Mouse (Mus musculus) stomach, adult 2 months (tissue): ENCODE results near the gene Lrfn4. TPM values are rescaled to one million over a fixed set of nuclear protein-coding genes. Genes with fewer than 3 reads are reported as not detected.

ENCODE experiments used
- polyA plus RNA-seq: library from polyadenylated mRNA; depleted of rRNA; stranded (reverse); fragments of >200 nt; gene quantifications from 2 replicates; pipeline ENCODE4 v1.2.3, GENCODE M21; 2012; rRNA removed

The Lrfn4 gene
- polyA plus RNA-seq, result 22.4 and 32.7 TPM in 2 replicates

DNA sequence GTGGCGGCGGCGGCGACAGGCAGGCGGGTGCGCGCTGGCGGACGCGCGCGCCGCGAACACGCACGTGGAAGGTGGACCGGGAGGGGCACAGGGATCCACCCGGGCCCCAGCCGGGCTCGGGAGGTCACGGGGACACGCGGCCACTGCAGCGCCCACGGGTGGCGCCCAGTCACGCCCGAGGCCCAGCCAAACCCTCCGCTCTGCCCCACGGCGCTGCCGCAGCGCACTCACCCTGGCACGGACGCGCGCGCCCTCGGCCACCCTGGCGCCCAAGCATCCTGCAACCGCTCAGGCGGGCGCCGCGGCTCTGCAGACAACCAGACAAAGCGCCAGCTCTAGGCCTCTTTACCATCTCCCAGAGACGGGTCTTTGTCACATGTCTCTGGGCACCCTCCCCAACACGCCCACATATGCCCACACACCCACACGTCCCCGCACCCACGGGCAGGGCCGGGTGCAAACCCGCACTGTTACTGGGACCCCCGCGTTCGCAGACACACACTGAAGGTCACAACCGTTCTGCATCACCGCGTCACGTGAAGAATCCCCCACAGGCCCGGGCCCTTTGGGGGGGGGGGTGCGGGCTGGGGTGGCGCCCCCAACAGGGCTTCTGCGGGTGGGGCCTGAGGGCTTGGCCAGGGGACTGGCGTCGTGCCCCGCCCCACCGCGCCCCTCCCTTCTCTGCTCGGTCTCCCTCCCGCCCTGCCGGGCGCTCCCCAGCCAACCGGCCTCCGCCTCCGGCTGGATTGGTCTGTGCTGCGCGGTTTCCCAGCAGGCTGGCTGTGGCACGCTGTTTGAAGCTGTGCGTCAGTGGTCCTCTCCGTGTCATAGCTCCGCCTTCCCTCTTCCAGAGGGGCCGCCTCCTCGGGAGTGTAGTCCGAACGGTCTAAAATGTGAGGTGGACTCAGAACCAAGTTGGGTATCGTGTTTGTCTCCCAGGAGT, at the start of gene Lrfn4:
Gene Lrfn4 (minus strand): TSS at position 517 of the 943 bp plus-strand sequence.

DNA sequence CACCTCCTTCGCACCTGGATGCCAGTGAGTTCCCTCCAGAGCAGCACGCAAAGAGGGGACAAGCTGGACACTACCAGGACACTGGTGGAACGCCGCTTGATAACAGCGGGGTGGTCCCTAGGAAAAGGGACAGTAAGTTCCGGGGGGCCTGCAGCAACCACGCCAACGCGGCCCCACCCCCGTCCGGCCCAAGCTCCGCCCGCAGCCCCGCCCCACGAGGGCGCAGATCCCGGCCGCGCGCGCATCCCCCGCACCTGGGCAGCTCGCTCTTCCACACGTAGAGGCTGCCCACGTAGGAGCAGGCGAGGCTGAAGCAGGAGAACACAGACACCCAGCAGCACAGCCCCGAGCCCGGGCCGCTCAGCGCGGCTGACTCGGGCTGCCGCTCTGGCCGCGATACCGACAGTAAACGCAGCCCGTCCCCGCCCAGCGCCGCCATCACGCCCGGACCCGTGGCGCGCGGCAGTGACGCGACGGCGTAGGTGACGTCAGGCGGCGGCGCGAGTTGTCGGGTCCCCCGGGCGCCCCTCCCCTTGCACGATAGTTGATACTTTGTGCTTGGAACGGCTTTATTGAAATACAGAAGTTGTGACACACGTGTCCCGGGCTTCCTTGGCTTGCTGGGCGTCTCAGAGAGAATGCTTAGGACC, 9.8 kb upstream of the Lrfn4 start, which contains the start of gene Rce1:
Gene Rce1 (minus strand): TSS at position 463 of the 650 bp plus-strand sequence.

Other genes starting within 250 kb of the Lrfn4 start
- gene Kdm2a, start 217.4 kb downstream of the Lrfn4 start, polyA plus RNA-seq, result 17.9 and 22.2 TPM in 2 replicates
- gene Rhod, start 176.2 kb downstream of the Lrfn4 start, polyA plus RNA-seq, result 17.8 and 35.6 TPM in 2 replicates
- gene Syt12, start 138.2 kb downstream of the Lrfn4 start, polyA plus RNA-seq, result 2.2 and 5.5 TPM in 2 replicates
- gene 2010003K11Rik, start 117.1 kb downstream of the Lrfn4 start, polyA plus RNA-seq, result 1.00 and 1.3 TPM in 2 replicates
- gene Pcx, start 105.2 kb downstream of the Lrfn4 start, polyA plus RNA-seq, result 40.8 and 40.9 TPM in 2 replicates
- gene Rce1, start 10.0 kb upstream of the Lrfn4 start, polyA plus RNA-seq, result 65.3 and 76.9 TPM in 2 replicates
- gene Gm960, start 83.0 kb upstream of the Lrfn4 start, polyA plus RNA-seq, result 0.28 TPM in 1 of 2 replicates, not detected in the other
- gene Sptbn2, start 95.5 kb upstream of the Lrfn4 start, polyA plus RNA-seq, result 2.7 and 2.8 TPM in 2 replicates
- gene Rbm4b, start 140.8 kb upstream of the Lrfn4 start, polyA plus RNA-seq, result 1.8 and 1.9 TPM in 2 replicates
- 7.1 and 8.2 TPM in 2 replicates for gene Rbm4, start 178.2 kb upstream of the Lrfn4 start, polyA plus RNA-seq
- 10.9 and 14.2 TPM in 2 replicates for gene Gm21992, start 195.9 kb upstream of the Lrfn4 start, polyA plus RNA-seq
- 32.4 and 33.3 TPM in 2 replicates for gene Rbm14, start 196.0 kb upstream of the Lrfn4 start, polyA plus RNA-seq
- 23.8 and 24.3 TPM in 2 replicates for gene Ccs, start 223.7 kb upstream of the Lrfn4 start, polyA plus RNA-seq
- gene Ccdc87, start 223.7 kb upstream of the Lrfn4 start, polyA plus RNA-seq, result 0.02 TPM in 1 of 2 replicates, not detected in the other
- gene Ctsf, start 239.5 kb upstream of the Lrfn4 start, polyA plus RNA-seq, result 45.7 and 55.3 TPM in 2 replicates